ENCODE assay signal across 9 mouse cellular contexts in the genomic region with DNA sequence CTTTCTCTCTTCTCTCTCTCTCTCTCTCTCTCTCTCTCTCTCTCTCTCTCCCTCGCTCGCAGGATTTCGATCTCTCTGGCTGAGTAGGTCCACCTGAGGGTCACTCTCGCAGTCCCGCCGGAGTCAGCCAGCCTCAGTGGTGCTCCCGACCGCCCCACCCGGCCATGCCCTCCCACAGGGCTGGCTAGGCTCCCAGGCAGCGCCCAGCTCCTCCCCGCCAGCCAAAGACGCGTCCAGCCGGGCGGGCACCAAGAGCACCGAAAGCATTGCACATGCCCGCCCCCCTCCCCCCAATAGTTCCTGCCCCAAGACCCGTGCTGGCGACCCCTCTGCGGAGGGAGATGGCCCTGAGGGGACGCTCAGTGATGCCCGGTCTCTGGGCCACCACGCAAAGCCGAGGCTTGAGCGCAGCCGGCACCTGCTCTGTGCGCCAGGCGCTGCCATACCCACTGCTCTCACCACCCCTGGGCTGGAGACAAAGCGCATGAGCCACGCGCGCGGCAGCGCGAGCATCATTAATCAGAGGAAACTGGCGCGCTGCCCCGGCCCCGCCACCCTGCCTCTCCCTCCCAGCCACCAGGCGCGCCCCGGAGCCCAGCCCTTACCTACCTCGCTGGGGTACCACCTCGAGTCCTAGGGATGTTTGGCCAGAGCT. TPM values are rescaled to one million over a fixed set of nuclear protein-coding genes. Genes with fewer than 3 reads are reported as not detected.
A peak's percentile ranks its signal among the peaks of the same experiment; 100 is the strongest.
DNase-seq lines count a peak whose midpoint lies in the region; ATAC-seq and TF ChIP-seq lines count a peak whose summit lies in the region.
"Had no signal": no experiment of that assay in that cellular context is flagged by ENCODE, and none has a peak within 500 bp of the region (broad histone marks: within the 10 kb centered on the region; RNA-seq: fewer than 3 reads in every experiment).

No protein-coding gene starts in this region.

- under 1% methylated on average over 44 of the region's 44 CpGs for WGBS in kidney, embryonic 15.5 days
- under 1% methylated on average over 36 of the region's 44 CpGs for WGBS in forebrain, embryonic 11.5 days
- under 1% methylated on average over 40 of the region's 44 CpGs for WGBS in hindbrain, embryonic 13.5 days
- WGBS in liver, embryonic 12.5 days (ENCODE audit: insufficient replicate concordance), result 3% methylated on average over 42 of the region's 44 CpGs
- 1% methylated on average over 44 of the region's 44 CpGs for WGBS in olfactory bulb, adult 2 months

- no peak for TF ChIP-seq POLR2A in olfactory bulb, adult 2 months (IDR thresholded peaks at IDR 0.05; ENCODE audit: insufficient read depth, low read depth, low read length)

- peak; percentile 86 for ATAC-seq in kidney, embryonic 15.5 days (replicated peaks; ENCODE audit: low FRiP score)
- ATAC-seq in forebrain, embryonic 11.5 days (replicated peaks; ENCODE audit: low FRiP score), result peak; percentile 84
- ATAC-seq in hindbrain, embryonic 13.5 days (ENCODE audit: low FRiP score), result peak; percentile 93
- ATAC-seq in liver, embryonic 12.5 days, result peak; percentile 40
- no peak for ATAC-seq in erythroblast, adult 5-6 weeks (replicated peaks; ENCODE audit: low FRiP score, poor library complexity, severe bottlenecking)

- H3K27me3 ChIP-seq in kidney, embryonic 15.5 days, result peaks cover 77% of the 10 kb centered on the region
- H3K27me3 ChIP-seq in forebrain, embryonic 11.5 days (ENCODE audit: control insufficient read depth, insufficient read depth, low read length), result peaks cover 21% of the 10 kb centered on the region
- H3K27me3 ChIP-seq in hindbrain, embryonic 13.5 days, result peaks cover 21% of the 10 kb centered on the region; the same call in 1 of the 2 replicates
- peaks cover 67% of the 10 kb centered on the region for H3K27me3 ChIP-seq in liver, embryonic 12.5 days (replicated peaks)
- H3K27me3 ChIP-seq: CH12.LX had no signal

- peak overlapping the region; percentile 46 for H3K4me3 ChIP-seq in kidney, embryonic 15.5 days (replicated peaks)
- peak overlapping the region; percentile 51 for H3K4me3 ChIP-seq in forebrain, embryonic 11.5 days (ENCODE audit: low read depth, low read length)
- H3K4me3 ChIP-seq in hindbrain, embryonic 13.5 days, result peak overlapping the region; percentile 65
- peak overlapping the region; percentile 34 for H3K4me3 ChIP-seq in liver, embryonic 12.5 days
- H3K4me3 ChIP-seq in olfactory bulb, adult 2 months (ENCODE audit: insufficient read depth, low read depth, low read length), result peak overlapping the region; percentile 76

- no peak for DNase-seq in kidney, postnatal 36 days
- peak; percentile 91 for DNase-seq in brain, adult 2 months (ENCODE audit: low read depth, low spot score)
- peak; percentile 79 for DNase-seq in forebrain, embryonic 11.5 days (ENCODE audit: low spot score)

- H3K9ac ChIP-seq in kidney, embryonic 15.5 days, result 0 out of 2 replicates have a peak overlapping the region, but pooled peaks have one; percentile 10
- peak overlapping the region; percentile 61 for H3K9ac ChIP-seq in forebrain, embryonic 11.5 days (ENCODE audit: low read length)
- H3K9ac ChIP-seq in hindbrain, embryonic 13.5 days, result peak overlapping the region; percentile 93
- H3K9ac ChIP-seq in liver, embryonic 12.5 days, result no peak overlapping the region

- no peak for TF ChIP-seq CTCF in olfactory bulb, adult 2 months (IDR thresholded peaks at IDR 0.05; ENCODE audit: insufficient read depth, low read depth, low read length)

- peak overlapping the region; percentile 91 for H3K4me2 ChIP-seq in kidney, embryonic 15.5 days
- peak overlapping the region; percentile 96 for H3K4me2 ChIP-seq in forebrain, embryonic 11.5 days (ENCODE audit: low read depth, low read length, severe bottlenecking)
- H3K4me2 ChIP-seq in hindbrain, embryonic 13.5 days, result peak overlapping the region; percentile 84
- peak overlapping the region; percentile 57 for H3K4me2 ChIP-seq in liver, embryonic 12.5 days

- H3K27ac ChIP-seq in kidney, embryonic 15.5 days, result no peak overlapping the region
- no peak overlapping the region for H3K27ac ChIP-seq in forebrain, embryonic 11.5 days (ENCODE audit: low read depth, low read length)
- H3K27ac ChIP-seq in hindbrain, embryonic 13.5 days, result peak overlapping the region; percentile 97
- H3K27ac ChIP-seq in liver, embryonic 12.5 days, result no peak overlapping the region
- H3K27ac ChIP-seq in olfactory bulb, adult 2 months (ENCODE audit: insufficient read depth, low read depth, low read length), result peak overlapping the region; percentile 98

- H3K36me3 ChIP-seq in kidney, embryonic 15.5 days, result no peaks in the 10 kb centered on the region
- H3K36me3 ChIP-seq in forebrain, embryonic 11.5 days (ENCODE audit: control insufficient read depth, insufficient read depth, low read length), result no peaks in the 10 kb centered on the region
- no peaks in the 10 kb centered on the region for H3K36me3 ChIP-seq in hindbrain, embryonic 13.5 days
- no peaks in the 10 kb centered on the region for H3K36me3 ChIP-seq in liver, embryonic 12.5 days

- H3K4me1 ChIP-seq in kidney, embryonic 15.5 days, result peaks cover 17% of the 10 kb centered on the region
- no peaks in the 10 kb centered on the region for H3K4me1 ChIP-seq in forebrain, embryonic 11.5 days (replicated peaks; ENCODE audit: control insufficient read depth, insufficient read depth, low read length)
- H3K4me1 ChIP-seq in hindbrain, embryonic 13.5 days (replicated peaks), result peaks cover 11% of the 10 kb centered on the region
- H3K4me1 ChIP-seq in liver, embryonic 12.5 days, result no peaks in the 10 kb centered on the region
- peaks cover 4% of the 10 kb centered on the region; the same call in 1 of the 2 replicates for H3K4me1 ChIP-seq in olfactory bulb, adult 2 months (ENCODE audit: control insufficient read depth, insufficient read depth, low read length)

- H3K9me3 ChIP-seq in kidney, embryonic 15.5 days (replicated peaks), result no peaks in the 10 kb centered on the region
- no peaks in the 10 kb centered on the region for H3K9me3 ChIP-seq in forebrain, embryonic 11.5 days (ENCODE audit: control insufficient read depth, low read length)
- no peaks in the 10 kb centered on the region for H3K9me3 ChIP-seq in hindbrain, embryonic 13.5 days
- no peaks in the 10 kb centered on the region for H3K9me3 ChIP-seq in liver, embryonic 12.5 days (replicated peaks)

RNA-seq across cellular contexts. Expression of a gene that starts 0.6 kb away (rescaled TPM):
- polyA plus RNA-seq in kidney, embryonic 15.5 days (2015; fragmentation: Nextera tagmentation; extraction: Ambion mirVana), result 1.5 and 2.3 TPM in 2 replicates
- 1.5 and 2.1 TPM in 2 replicates for polyA plus RNA-seq in forebrain, embryonic 11.5 days (2014; fragmentation: Nextera tagmentation; extraction: Ambion mirVana)
- 40.2 and 44.0 TPM in 2 replicates for polyA plus RNA-seq in hindbrain, embryonic 13.5 days (2015; fragmentation: Nextera tagmentation; extraction: Ambion mirVana)
- polyA plus RNA-seq in liver, embryonic 12.5 days (2016; fragmentation: Nextera tagmentation; extraction: Ambion mirVana), result 0.83 and 1.1 TPM in 2 replicates
- polyA plus RNA-seq in olfactory bulb, adult 2 months (2012; ENCODE audit: insufficient read depth, insufficient read length, low replicate concordance, missing spikeins), result 229 and 639 TPM in 2 replicates
- total RNA-seq in erythroblast, adult 5-6 weeks (2015; ENCODE audit: low replicate concordance), result not detected in 2 replicates
- total RNA-seq in erythroblast, adult 5-6 weeks (2017; ENCODE audit: low replicate concordance), result 1.4 TPM in 1 of 2 replicates, not detected in the other
- total RNA-seq: CH12.LX had no signal

Comparison
In these comparisons a context has a peak if more than half of its experiments do, and no peak if none do; other contexts are left out.
1. H3K27ac ChIP-seq: peak in hindbrain, embryonic 13.5 days (single experiment) and olfactory bulb, adult 2 months (single experiment); none in kidney, embryonic 15.5 days (single experiment), forebrain, embryonic 11.5 days (single experiment) and liver, embryonic 12.5 days (single experiment).
2. DNase-seq: peak in brain, adult 2 months (single experiment) and forebrain, embryonic 11.5 days (single experiment); none in kidney, postnatal 36 days (0 of 2).
3. Peak in every context shown above with its lines, with median percentiles within 50 percentile points of each other: H3K4me2 ChIP-seq and H3K4me3 ChIP-seq.